Mouse (Mus musculus): Measurements from ENCODE around the gene Fkbp9.

DNA sequence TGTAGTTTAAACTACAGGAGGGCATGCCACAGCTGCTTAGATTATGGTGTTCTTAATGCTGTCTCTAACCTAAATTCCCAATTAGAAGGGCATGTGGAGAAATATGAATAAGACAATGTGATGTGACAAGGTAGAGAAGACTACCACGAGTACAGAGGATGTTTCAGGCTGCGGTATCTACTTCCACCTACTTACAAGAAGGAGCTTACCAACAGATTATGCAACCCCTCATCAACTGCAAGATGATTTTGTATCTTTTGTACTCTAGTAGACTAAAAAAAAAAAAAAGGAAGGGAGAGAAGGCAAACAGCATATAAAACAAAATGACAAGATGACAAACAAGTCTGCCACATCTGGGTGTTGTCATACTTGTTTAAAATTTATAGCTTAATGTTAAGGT, 76.5 kb downstream of the Fkbp9 start:
- TF ChIP-seq POLR2A (IDR thresholded peaks at IDR 0.05; ENCODE audit: low read depth, low read length): no peak
- no peak for TF ChIP-seq CTCF (IDR thresholded peaks at IDR 0.05; ENCODE audit: extremely low read depth, insufficient read length, insufficient replicate concordance, low read depth, low read length)

Data from small intestine, adult 2 months (tissue).